Mouse (Mus musculus) thymus, adult 18-20 months (tissue): ENCODE data around the gene Hist1h1c.
"Not testable (repeated sequence)": the region's sequence is repeated elsewhere in the genome, so short reads cannot be mapped to it uniquely, and the experiment has no call there.

Source experiments
- DNase-seq, 2 experiments: peaks; one replicate each; pipeline ENCODE4 v3.0.0; 2022; ENCODE audit warnings: mixed read lengths in 2 of 2

The Hist1h1c gene

DNA sequence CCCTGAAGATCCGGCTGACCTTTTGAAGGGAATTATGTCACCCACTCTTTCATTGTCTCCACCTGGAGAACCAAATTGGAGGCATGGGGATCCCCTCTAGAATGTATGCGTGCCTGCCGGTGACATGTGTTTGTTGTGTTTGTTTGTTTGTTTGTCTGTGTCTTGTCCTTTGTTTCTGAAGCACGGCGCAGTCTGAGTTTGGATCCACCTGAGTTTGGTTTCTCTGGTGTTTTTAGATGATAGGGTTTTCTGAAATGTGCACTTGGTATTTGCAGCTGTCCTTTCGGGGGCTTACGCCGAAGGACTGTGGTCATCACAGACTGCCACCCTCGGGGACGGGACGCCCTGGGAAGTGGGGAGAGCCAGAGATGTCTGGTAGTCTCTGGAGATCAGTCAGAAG is 21.4 kb upstream of the Hist1h1c start:
- DNase-seq, result no peak

- DNase-seq, result not testable (repeated sequence)
Observed at GRCm38 (mm10) chr13:23717593-23718245, 20.9 kb upstream of the Hist1h1c start.

GRCm38 (mm10) chr13:23724239-23724638 is 14.4 kb upstream of the Hist1h1c start:
- no peak for DNase-seq

- no peak for DNase-seq
Observed at GRCm38 (mm10) chr13:23725213-23725612, 13.4 kb upstream of the Hist1h1c start.

GRCm38 (mm10) chr13:23728472-23729191 is 10.0 kb upstream of the Hist1h1c start:
- DNase-seq, result no peak

DNA sequence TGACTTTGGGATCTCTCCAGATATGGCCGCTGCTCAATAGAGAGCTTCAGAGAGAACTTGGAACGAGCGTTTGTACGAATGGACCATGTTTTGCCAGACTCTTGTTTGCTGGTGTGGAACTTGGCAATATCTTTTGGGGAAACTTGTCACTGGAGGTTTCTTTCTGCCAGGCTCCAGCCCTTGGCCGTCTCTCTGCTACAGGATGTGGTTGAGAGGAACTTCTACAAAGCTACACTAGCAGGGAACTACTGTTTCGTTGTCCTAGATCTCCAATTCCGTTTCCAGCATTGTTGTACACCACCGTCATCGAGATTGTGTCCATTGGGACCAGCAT is 9.4 kb upstream of the Hist1h1c start:
- peak in 1 of 2 experiments; percentile 33 for DNase-seq

DNA sequence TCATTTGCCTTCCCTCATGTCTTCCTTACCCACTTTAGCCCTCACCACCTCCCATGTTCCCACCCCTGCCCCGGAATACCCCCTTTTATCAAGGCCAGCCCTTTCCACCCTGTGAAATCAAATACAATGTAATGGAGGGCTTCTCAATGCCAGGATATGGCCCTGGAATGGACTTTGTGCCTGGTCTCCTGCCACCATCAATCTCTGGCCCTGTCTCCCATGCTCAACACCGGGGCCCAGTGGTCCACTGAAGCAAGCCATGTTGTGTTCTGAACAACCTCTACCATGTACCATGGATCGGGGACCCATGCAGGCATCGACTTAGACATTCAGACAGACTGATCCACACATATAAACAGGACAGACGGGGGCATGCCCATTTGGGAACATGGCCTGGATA is 8.9 kb upstream of the Hist1h1c start:
- no peak for DNase-seq

- DNase-seq, result no peak
Observed at GRCm38 (mm10) chr13:23730479-23730878, 8.1 kb upstream of the Hist1h1c start.

DNA sequence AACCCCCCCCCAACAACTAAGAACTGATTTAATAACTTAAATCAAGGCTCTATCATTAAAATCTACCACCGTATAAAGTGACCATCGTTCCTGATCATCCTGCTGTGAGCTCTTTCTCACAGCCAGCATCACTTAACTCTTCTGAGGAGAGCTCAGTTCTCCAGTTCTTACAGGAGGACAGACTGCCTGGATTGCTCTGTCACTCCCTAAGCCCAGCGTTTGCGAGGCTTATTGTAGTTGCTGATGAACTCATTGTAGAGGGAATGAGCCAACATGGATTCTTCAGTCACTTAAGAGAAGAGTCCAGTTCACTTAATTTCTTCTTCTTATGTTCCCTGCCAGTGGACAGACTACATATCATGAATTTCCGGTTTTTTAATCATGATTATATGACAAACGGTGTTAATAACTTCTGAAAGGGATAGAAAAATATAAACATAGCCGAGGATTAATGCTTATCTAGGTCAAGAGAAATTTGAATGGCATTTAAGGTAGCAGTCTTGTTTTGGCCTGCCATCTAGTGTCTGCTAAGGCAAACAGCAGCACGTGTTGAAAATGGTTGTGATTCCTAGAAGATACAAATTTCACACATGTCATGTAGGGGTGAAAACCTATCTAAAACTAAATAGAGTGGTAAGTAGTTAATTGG is 6.3 kb upstream of the Hist1h1c start:
- no peak for DNase-seq

DNA sequence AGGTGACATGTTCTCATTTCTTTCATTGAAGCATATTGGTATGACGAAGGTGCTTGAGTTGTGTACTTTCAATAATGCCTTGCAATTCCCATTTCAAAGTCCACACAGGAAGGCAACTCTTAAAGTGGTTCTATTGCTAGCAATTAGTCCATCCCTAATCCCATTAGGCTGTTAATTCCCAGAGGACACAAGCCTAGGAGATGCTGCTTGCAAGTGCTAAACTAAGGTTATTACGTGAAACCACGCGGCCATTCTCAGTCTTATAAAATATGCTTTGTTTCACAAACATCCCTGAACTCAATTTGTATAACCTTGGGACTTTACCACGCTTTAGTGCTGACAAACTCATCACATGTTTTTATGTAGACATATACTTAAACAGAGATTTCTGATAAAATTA is 1.5 kb upstream of the Hist1h1c start:
- no peak for DNase-seq

- DNase-seq, result peak in 1 of 2 experiments; percentile 22
Observed at GRCm38 (mm10) chr13:23738041-23738440, 567 bp upstream of the Hist1h1c start.

DNA sequence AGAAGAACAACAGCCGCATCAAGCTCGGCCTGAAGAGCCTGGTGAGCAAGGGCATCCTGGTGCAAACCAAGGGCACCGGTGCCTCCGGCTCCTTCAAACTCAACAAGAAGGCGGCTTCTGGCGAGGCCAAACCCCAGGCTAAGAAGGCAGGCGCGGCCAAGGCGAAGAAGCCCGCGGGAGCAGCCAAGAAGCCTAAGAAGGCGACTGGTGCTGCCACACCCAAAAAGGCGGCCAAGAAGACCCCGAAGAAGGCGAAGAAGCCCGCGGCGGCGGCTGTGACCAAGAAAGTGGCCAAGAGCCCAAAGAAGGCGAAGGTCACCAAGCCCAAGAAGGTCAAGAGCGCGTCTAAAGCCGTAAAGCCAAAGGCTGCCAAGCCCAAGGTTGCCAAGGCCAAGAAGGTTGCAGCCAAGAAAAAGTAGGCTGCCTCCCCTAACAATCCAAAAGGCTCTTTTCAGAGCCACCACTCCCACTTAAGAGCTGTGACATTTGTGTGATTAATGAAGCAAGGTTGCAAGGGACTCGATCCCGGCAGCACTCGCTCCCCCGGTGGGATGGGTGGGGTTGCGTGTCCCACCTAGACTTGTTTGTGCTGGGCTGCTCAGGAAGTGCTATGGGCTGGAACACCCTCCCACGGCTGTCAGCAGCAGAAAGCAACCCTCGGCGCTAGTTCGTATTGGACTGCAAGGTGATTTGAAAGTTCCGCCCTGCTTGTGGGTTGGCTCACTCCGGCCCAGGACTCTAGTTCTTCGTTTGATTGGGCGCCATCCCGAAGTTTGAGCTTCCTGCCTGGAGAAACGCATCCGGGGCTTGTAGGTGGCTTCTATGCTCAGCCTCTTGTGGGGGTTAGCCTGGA is 687 bp downstream of the Hist1h1c start:
- peak; percentile 88 to 96 for DNase-seq

DNA sequence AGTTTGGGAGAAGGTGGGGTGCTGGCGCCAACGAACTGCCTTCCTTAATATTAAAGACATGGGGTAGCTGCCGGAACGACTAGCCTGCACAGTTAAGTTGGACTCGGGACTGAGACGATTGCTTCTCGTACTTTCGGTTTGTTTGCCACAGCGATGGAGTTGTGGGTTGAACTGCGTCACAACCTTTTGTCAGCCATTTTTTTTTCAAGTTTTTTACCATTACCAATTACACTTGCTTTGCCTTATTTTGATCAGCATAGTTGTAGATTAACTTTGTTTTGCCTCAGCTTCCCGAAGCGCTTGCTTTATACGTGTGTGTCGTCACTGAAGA is 1.3 kb downstream of the Hist1h1c start:
- DNase-seq, result no peak

DNA sequence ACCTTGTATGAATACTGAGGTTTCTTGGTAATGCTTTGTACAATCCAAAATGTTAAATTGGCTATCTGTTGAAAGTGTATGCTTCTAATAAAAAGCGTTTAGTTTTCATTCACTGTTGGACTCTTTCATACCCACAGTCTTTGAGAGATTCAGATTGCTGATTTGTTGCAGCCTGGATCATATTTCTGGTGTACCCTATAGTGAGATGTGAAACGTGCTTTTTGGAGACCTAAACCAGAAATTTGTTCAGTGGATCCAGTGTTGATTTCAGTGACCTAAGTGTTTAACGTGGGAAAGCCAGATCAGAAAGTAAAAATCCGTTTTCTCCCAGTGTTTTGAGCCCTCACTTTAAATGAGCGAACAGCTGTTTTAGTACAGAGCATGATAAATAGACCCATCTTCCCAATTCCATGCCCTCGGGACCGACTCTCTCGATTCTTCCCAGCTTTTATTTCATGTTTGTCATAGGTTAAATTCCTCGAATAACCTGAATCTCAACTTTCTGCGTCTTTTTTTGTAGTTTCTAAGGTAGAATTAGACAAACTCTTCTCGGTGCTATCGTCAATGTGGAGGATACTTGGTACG is 1.7 kb downstream of the Hist1h1c start:
- DNase-seq, result no peak

DNA sequence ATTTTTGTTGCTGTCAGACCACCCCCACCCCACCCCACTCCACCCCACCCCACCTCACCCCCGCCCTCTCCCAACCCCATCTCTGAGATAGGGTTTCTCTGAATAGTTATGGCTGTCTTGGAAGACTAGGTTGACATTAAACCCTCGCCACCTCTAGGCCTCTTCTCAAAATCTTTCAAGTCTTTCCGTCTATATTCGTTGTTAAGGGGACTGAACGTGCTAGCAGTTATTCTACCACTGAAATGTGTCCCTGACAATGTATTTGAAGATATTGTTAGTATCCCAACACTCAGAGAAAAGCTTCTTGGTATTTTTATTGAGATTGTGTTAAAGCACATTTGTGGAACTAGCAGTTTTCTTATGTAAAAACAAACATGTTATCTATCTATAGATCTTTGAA is 2.3 kb downstream of the Hist1h1c start:
- DNase-seq, result no peak

GRCm38 (mm10) chr13:23742007-23742406 is 3.4 kb downstream of the Hist1h1c start:
- DNase-seq, result no peak

- no peak for DNase-seq
Observed at GRCm38 (mm10) chr13:23743215-23743614, 4.6 kb downstream of the Hist1h1c start.

DNA sequence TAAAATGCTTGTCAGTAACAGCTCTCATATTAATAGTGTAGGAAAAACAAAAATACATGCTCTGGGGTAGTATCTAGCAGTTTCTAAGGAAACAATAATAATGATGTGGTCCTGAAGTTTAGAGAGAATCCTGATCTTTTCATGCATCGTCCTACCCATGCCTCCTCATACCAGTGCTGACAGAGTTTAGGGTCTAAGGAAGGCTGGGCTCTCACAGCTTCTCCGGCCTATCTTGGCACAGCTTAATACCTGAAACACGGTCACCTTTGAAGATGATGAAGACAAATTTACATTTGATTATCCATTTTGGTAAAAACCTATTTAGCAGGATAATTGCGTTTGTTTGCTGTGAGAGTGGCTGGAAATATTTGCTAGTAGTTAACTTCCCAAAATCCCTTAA is 5.4 kb downstream of the Hist1h1c start:
- DNase-seq, result no peak

DNA sequence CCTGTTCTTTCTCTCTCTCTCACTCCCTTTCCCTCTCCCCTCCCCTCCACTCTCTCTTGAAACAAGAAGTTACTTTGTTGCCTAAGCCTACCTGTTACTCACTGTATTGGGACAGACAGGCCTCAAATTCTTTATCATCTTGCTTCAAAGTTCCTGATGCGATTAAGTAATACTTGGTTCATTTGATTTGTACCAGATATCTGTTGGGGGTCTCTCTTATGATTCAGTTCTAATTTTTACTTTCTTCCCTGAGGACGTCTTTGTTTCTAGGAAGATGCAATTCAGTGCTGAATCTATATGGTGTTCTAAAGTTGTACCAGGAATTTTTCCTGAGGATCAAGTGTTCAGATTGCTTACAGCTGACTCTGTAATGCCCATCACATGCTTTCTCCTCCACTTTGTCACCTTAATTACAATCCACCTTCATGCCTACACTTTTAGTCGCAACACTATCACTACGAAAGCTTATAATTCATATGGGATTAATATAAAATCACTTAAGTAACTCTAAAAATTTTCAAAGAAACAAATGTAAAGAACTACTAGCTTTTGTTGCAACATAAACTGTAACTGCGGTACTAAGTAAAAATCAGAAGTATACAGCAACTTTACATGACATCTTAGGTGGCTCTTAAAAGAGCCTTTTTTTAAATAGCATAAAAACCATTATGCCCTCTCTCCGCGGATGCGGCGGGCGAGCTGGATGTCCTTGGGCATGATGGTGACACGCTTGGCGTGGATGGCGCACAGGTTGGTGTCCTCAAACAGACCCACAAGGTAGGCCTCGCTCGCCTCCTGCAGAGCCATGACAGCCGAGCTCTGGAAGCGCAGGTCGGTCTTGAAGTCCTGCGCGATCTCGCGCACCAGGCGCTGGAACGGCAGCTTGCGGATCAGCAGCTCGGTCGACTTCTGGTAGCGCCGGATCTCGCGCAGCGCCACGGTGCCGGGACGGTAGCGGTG is 6.1 kb downstream of the Hist1h1c start:
- DNase-seq, result peak in 1 of 2 experiments; percentile 37

GRCm38 (mm10) chr13:23745381-23746161 is 7.0 kb downstream of the Hist1h1c start, which contains the start of gene Hist1h3c:
Gene Hist1h3c (minus strand): TSS chr13:23745602.
- DNase-seq, result peak; percentile 56 to 78
